Mouse (Mus musculus) heart, postnatal 0 days (tissue): ENCODE results near the gene Tiam1.

Experiments
- CTCF ChIP-seq: IDR thresholded peaks from 2 replicates; pipeline ENCODE4 v1.5.1; 2016; ENCODE audit warnings: antibody characterized with exemption, control low read depth, low read depth
- EP300 ChIP-seq: IDR thresholded peaks from 2 replicates; pipeline ENCODE4 v1.6.1; 2016; ENCODE audit warnings: antibody characterized with exemption, low read depth

DNA sequence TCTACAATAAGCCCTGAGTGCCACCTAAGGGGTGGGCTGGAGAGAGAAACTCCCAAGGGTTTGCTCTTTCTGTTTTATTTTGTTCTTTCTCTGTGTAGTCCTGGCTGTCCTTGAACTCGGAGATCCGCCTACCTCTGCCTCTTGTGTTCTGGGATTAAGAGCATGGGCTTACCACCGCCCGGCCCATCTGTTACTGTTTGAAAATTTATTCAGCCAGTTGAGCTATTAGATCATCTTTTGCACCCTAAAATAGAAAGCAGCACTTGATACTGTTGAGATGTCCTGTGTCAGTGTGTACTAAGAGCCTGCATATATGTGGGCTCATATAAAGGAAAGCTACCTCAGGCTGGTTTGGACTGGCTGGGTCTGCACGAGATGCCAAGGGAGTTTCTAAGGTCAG lies 303.7 kb downstream of the Tiam1 start:
- TF ChIP-seq EP300 = no peak
- TF ChIP-seq CTCF = no peak
